21 mouse cellular contexts compared by ENCODE assay signal in the genomic region with DNA sequence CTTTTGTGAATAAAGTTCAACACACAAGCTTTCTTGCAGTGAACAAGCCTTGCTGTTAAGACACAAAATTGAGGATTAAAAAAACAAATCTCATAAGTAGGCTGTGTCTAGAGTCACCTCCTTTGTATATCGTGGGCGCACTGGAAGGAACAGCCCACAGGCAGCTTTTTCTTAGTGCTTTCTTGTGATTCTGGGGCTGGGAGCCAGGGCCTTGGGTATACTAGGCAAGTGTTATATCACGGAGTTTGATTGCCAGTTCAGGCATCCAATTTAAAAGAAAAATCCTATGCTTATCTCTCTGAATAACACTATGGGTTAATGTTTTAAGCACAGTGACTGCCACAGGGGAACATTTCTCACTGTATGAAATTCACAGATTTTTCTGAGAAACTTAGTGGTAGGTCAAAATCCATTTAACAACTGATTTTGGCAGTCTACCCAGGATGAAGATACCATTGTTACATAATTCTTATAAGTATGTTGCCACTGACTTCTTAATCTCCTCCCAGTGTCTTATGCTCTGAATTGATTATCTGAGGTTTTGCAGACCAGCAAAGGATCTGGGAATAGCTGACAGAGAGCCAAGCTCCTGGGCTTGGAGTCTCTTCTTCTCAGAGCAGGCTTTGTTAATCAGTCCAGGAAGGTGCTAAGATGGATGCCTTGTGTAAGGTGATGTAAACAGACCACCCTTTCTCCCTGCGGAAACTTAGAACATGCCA.
DNase-seq lines count a peak whose midpoint lies in the region; ATAC-seq and TF ChIP-seq lines count a peak whose summit lies in the region.
"Had no signal": no experiment of that assay in that cellular context is flagged by ENCODE, and none has a peak within 500 bp of the region (broad histone marks: within the 10 kb centered on the region; RNA-seq: fewer than 3 reads in every experiment).

No protein-coding gene starts in this region.

- no peak for TF ChIP-seq POLR2A in liver, adult 2 months (IDR thresholded peaks at IDR 0.05; ENCODE audit: extremely low read depth, insufficient read depth, low read length)

- intact Hi-C loops in heart, postnatal 36 days (cut with DNase I): no loop called here

- no peaks in the 10 kb centered on the region for H3K4me1 ChIP-seq in forebrain, embryonic 14.5 days (ENCODE audit: control insufficient read depth, insufficient read depth, low read length)
- 0 out of 2 replicates have a peak, but pooled peaks cover 6% of the 10 kb centered on the region for H3K4me1 ChIP-seq in forebrain, embryonic 15.5 days
- peaks cover 8% of the 10 kb centered on the region for H3K4me1 ChIP-seq in liver, adult 2 months (ENCODE audit: control insufficient read depth, insufficient read depth, low read length)
- H3K4me1 ChIP-seq in liver, postnatal 0 days (ENCODE audit: insufficient read depth): peaks cover 2% of the 10 kb centered on the region; the same call in 1 of the 2 replicates

- no peak for ATAC-seq in forebrain, embryonic 14.5 days
- no peak for ATAC-seq in forebrain, embryonic 15.5 days (replicated peaks)
- ATAC-seq in liver, postnatal 0 days: no peak
- ATAC-seq: CD4-positive, CD25-positive, alpha-beta regulatory T cell, adult 4 months had no signal

- no peaks in the 10 kb centered on the region for H3K9me3 ChIP-seq in forebrain, embryonic 14.5 days (replicated peaks; ENCODE audit: control insufficient read depth, low read length)
- no peaks in the 10 kb centered on the region for H3K9me3 ChIP-seq in forebrain, embryonic 15.5 days
- no peaks in the 10 kb centered on the region for H3K9me3 ChIP-seq in liver, postnatal 0 days (ENCODE audit: low read length)
- H3K9me3 ChIP-seq: embryonic facial prominence, embryonic 13.5 days; forebrain, embryonic 12.5 days; G1E; heart, embryonic 15.5 days; hindbrain, embryonic 10.5 days had no signal

- peak; percentile 30 for DNase-seq in forebrain, embryonic 14.5 days (ENCODE audit: low spot score)
- DNase-seq in heart, adult 11 months: peak; percentile 52
- no peak for DNase-seq in heart, postnatal 36 days
- DNase-seq in liver, adult 2 months (ENCODE audit: extremely low read depth, low read depth, low spot score): no peak
- DNase-seq in liver, postnatal 0 days: no peak
- peak; percentile 29 to 32 for DNase-seq in right cerebral cortex, adult 2 months (ENCODE audit: low spot score in 2 of 2)
- DNase-seq in right cerebral cortex, postnatal 10 days (ENCODE audit: low spot score in 2 of 2): no peak
- DNase-seq: adrenal gland, postnatal 10 days; B cell, adult 2 months; gastrocnemius, postnatal 10 days; heart, adult 2 months; heart, postnatal 14 days had no signal

- H3K27me3 ChIP-seq in forebrain, embryonic 14.5 days (replicated peaks; ENCODE audit: control insufficient read depth, insufficient read depth, low read length): no peaks in the 10 kb centered on the region
- H3K27me3 ChIP-seq in forebrain, embryonic 15.5 days: no peaks in the 10 kb centered on the region
- no peaks in the 10 kb centered on the region for H3K27me3 ChIP-seq in liver, adult 2 months (ENCODE audit: control insufficient read depth, insufficient read depth, low read length)
- no peaks in the 10 kb centered on the region for H3K27me3 ChIP-seq in liver, postnatal 0 days (ENCODE audit: insufficient read depth, low read length)
- H3K27me3 ChIP-seq: embryonic facial prominence, embryonic 13.5 days; forebrain, embryonic 12.5 days; heart, embryonic 15.5 days had no signal

- H3K9ac ChIP-seq in forebrain, embryonic 14.5 days (ENCODE audit: low read length): no peak overlapping the region
- H3K9ac ChIP-seq in forebrain, embryonic 15.5 days (replicated peaks): no peak overlapping the region
- no peak overlapping the region for H3K9ac ChIP-seq in liver, adult 2 months (ENCODE audit: low read depth, low read length)
- H3K9ac ChIP-seq in liver, postnatal 0 days (replicated peaks): no peak overlapping the region
- H3K9ac ChIP-seq: embryonic facial prominence, embryonic 13.5 days; forebrain, embryonic 12.5 days; heart, embryonic 15.5 days; hindbrain, embryonic 14.5 days had no signal

- H3K27ac ChIP-seq in forebrain, embryonic 14.5 days (ENCODE audit: low read depth, low read length): no peak overlapping the region
- H3K27ac ChIP-seq in forebrain, embryonic 15.5 days (replicated peaks): no peak overlapping the region
- H3K27ac ChIP-seq in liver, adult 2 months (replicated peaks; ENCODE audit: insufficient read depth, low read depth, low read length): peak overlapping the region; percentile 4; the same call in 1 of the 2 replicates
- H3K27ac ChIP-seq in liver, postnatal 0 days (ENCODE audit: low read depth): no peak overlapping the region
- H3K27ac ChIP-seq: embryonic facial prominence, embryonic 13.5 days; forebrain, embryonic 12.5 days; heart, adult 2 months; heart, embryonic 15.5 days; hindbrain, embryonic 10.5 days; hindbrain, embryonic 14.5 days had no signal

- H3K79me2 ChIP-seq in liver, adult 2 months (ENCODE audit: control insufficient read depth, insufficient read depth, low read length): no peaks in the 10 kb centered on the region

- 89% methylated on average over 4 of the region's 4 CpGs for WGBS in forebrain, embryonic 14.5 days
- 73% methylated on average over 4 of the region's 4 CpGs for WGBS in forebrain, embryonic 15.5 days
- 75% methylated on average over 4 of the region's 4 CpGs for WGBS in liver, adult 2 months
- 78% methylated on average over 4 of the region's 4 CpGs for WGBS in liver, postnatal 0 days (ENCODE audit: insufficient replicate concordance)

- no peak for TF ChIP-seq CTCF in liver, adult 2 months (IDR thresholded peaks at IDR 0.05; ENCODE audit: low read depth, low read length)
- no peak for TF ChIP-seq CTCF in liver, postnatal 0 days (IDR thresholded peaks at IDR 0.05; ENCODE audit: low read depth)

- no peak for TF ChIP-seq EP300 in liver, postnatal 0 days (IDR thresholded peaks at IDR 0.05; ENCODE audit: low read depth)

- no peaks in the 10 kb centered on the region for H3K36me3 ChIP-seq in forebrain, embryonic 14.5 days (ENCODE audit: control insufficient read depth, insufficient read depth, low read length)
- H3K36me3 ChIP-seq in forebrain, embryonic 15.5 days: no peaks in the 10 kb centered on the region
- peaks cover 94% of the 10 kb centered on the region for H3K36me3 ChIP-seq in liver, adult 2 months (ENCODE audit: control insufficient read depth, insufficient read depth, low read length)
- H3K36me3 ChIP-seq in liver, postnatal 0 days (replicated peaks; ENCODE audit: insufficient read depth, low read length): peaks cover 9% of the 10 kb centered on the region; the same call in 1 of the 2 replicates
- H3K36me3 ChIP-seq: embryonic facial prominence, embryonic 13.5 days; forebrain, embryonic 12.5 days; G1E; heart, embryonic 15.5 days; hindbrain, embryonic 10.5 days had no signal

- H3K4me3 ChIP-seq in forebrain, embryonic 14.5 days (ENCODE audit: low read depth, low read length): no peak overlapping the region
- no peak overlapping the region for H3K4me3 ChIP-seq in forebrain, embryonic 15.5 days
- H3K4me3 ChIP-seq in liver, adult 2 months (ENCODE audit: insufficient read depth, low read depth, low read length): no peak overlapping the region
- H3K4me3 ChIP-seq in liver, postnatal 0 days (ENCODE audit: low read depth, low read length): no peak overlapping the region
- H3K4me3 ChIP-seq: embryonic facial prominence, embryonic 13.5 days; forebrain, embryonic 12.5 days; heart, adult 2 months; heart, embryonic 15.5 days; hindbrain, embryonic 10.5 days had no signal

- H3K4me2 ChIP-seq in forebrain, embryonic 14.5 days (ENCODE audit: low read length): no peak overlapping the region
- H3K4me2 ChIP-seq in forebrain, embryonic 15.5 days (replicated peaks): no peak overlapping the region
- no peak overlapping the region for H3K4me2 ChIP-seq in liver, postnatal 0 days (ENCODE audit: low read depth, low read length)
- H3K4me2 ChIP-seq: embryonic facial prominence, embryonic 13.5 days; forebrain, embryonic 12.5 days; heart, embryonic 11.5 days; heart, embryonic 15.5 days; hindbrain, embryonic 14.5 days had no signal

Comparison
In these comparisons a context has a peak if more than half of its experiments do, and no peak if none do; other contexts are left out.
1. DNase-seq: peak in forebrain, embryonic 14.5 days (single experiment), heart, adult 11 months (single experiment) and right cerebral cortex, adult 2 months (2 of 2); none in heart, postnatal 36 days (0 of 2), liver, adult 2 months (single experiment), liver, postnatal 0 days (single experiment) and right cerebral cortex, postnatal 10 days (0 of 2).